Mouse (Mus musculus) stomach, embryonic 16.5 days (tissue): ENCODE measurements at regions not wholly inside any gene's neighbourhood (a gene's known extent, or its start where the extent isn't known, plus 50 kb on each side); places are given as distances from the start of the nearest gene placed in this dataset.
A peak's percentile ranks its signal among the peaks of the same experiment; 100 is the strongest.

Source experiments
- ATAC-seq: fragments of 200-750 bp; cut with Nextera tagmentation; 2 replicates; pipeline ENCODE4 v1.8.0; 2017; ENCODE audit warnings: moderate number of reproducible peaks, moderate TSS enrichment; ENCODE audit not compliant: insufficient read depth, low FRiP score
- H3K27ac ChIP-seq: fragments of 300-500 bp; sonication (generic); 2 replicates; pipeline ENCODE4 v1.5.1; 2014; ENCODE audit warnings: low read length
- H3K27me3 ChIP-seq: fragments of 300-500 bp; sonication (generic); 2 replicates; pipeline ENCODE4 v1.6.1; 2014; ENCODE audit warnings: low read length, control low read depth, mixed read lengths; ENCODE audit not compliant: control insufficient read depth, insufficient read depth
- H3K36me3 ChIP-seq: fragments of 300-500 bp; sonication (generic); 2 replicates; pipeline ENCODE4 v1.6.1; 2014; ENCODE audit warnings: low read length; ENCODE audit not compliant: control insufficient read depth, insufficient read depth
- H3K4me1 ChIP-seq: fragments of 300-500 bp; sonication (generic); 2 replicates; pipeline ENCODE4 v1.6.1; 2014; ENCODE audit warnings: low read length, control low read depth, mixed read lengths; ENCODE audit not compliant: control insufficient read depth, insufficient read depth
- H3K4me2 ChIP-seq: fragments of 300-500 bp; sonication (generic); 2 replicates; pipeline ENCODE4 v1.6.1; 2014; ENCODE audit warnings: low read depth, low read length, mixed read lengths
- H3K4me3 ChIP-seq: fragments of 300-500 bp; sonication (generic); replicated peaks from 2 replicates; pipeline ENCODE4 v1.5.1; 2014; ENCODE audit warnings: mild to moderate bottlenecking, low read length
- H3K9ac ChIP-seq: fragments of 300-500 bp; sonication (generic); 2 replicates; pipeline ENCODE4 v1.6.1; 2014; ENCODE audit warnings: low read length
- H3K9me3 ChIP-seq: fragments of 300-500 bp; sonication (generic); replicated peaks from 2 replicates; pipeline ENCODE4 v1.6.1; 2016; ENCODE audit warnings: low read length, control low read depth; ENCODE audit not compliant: control insufficient read depth
- WGBS: fragments of 180-500 bp; shearing (Covaris S2); extraction: QIAGEN DNeasy Blood & Tissue Kit; methylation state at CpG from one replicate; pipeline ENCODE4 v1.1.7; 2014; 5-methylcytosine and 5-hydroxymethylcytosine counted together

DNA sequence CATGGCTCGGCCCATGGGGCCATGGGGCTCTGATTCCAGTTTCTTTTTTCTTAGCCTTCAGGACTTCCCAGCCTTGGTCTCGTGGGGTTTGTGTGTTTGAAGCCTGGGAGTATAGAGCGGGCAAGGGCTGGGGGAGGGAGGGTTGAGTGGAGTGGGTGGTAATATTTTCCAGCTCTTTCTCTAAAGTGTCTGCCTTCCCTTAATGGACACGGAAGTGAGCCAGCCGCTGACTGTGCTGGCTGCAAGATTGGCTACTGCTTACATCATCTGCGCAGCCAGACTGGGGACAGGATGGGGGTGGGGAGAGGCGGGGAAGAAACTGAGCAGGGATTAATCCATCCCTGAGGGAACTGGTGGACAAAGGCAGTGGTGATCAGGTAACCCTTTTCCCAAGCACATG, 52.3 kb downstream of the Tnp1 start:
- ATAC-seq = peak; percentile 65; the same call in 1 of the 2 replicates
- WGBS = 24% methylated on average over 7 of the region's 7 CpGs
- Histone ChIP-seq H3K9me3 (no peaks in the 10 kb centered on the region), H3K9ac (peak overlapping the region; percentile 31; the same call in 1 of the 2 replicates), H3K36me3 (no peaks in the 10 kb centered on the region), H3K27ac (peak overlapping the region; percentile 18), H3K27me3 (no peaks in the 10 kb centered on the region), H3K4me3 (no peak overlapping the region), H3K4me1 (peaks cover 13% of the 10 kb centered on the region), H3K4me2 (peak overlapping the region; percentile 8; the same call in 1 of the 2 replicates)

GRCm38 (mm10) chr1:72960241-72960653, 55.5 kb downstream of the Tnp1 start:
- WGBS = 26% methylated on average over 4 of the region's 4 CpGs

DNA sequence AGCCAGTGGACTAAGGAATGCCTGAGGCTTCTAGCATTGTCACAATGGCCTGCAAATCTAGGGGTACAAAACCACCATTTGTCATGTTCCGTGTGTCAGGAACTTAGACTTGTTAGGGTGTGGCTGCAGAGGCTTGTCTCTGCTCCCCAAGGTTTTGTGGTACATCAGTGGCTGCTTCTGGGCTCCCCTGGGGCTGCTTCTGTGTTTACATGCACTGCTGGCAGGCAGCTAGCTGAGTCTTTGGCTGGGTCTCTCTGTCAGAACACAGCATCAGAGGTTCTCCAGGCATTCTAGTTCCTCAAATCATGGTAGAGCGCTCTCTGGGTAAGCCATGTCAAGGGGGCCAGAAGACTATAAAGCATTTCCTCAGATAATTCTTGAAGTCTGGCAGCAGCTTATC, 60.3 kb downstream of the Tnp1 start:
- 60% methylated on average over 2 of the region's 2 CpGs for WGBS
- H3K27me3 ChIP-seq = no peaks in the 10 kb centered on the region

More at GRCm38 (mm10) chr1:72960241-72960653, 55.5 kb downstream of the Tnp1 start:
- Histone ChIP-seq H3K4me3 (no peak overlapping the region), H3K4me2 (no peak overlapping the region), H3K9me3 (no peaks in the 10 kb centered on the region), H3K4me1 (peaks cover 13% of the 10 kb centered on the region), H3K27ac (no peak overlapping the region), H3K36me3 (no peaks in the 10 kb centered on the region), H3K27me3 (no peaks in the 10 kb centered on the region), H3K9ac (no peak overlapping the region)
- ATAC-seq = no peak

GRCm38 (mm10) chr1:72952896-72953295, 62.8 kb downstream of the Tnp1 start:
- no peaks in the 10 kb centered on the region for H3K27me3 ChIP-seq
- H3K4me2 ChIP-seq = no peak overlapping the region
- no peak overlapping the region; the same call in 1 of the 2 replicates for H3K9ac ChIP-seq
- peak overlapping the region; percentile 38; the same call in 1 of the 2 replicates for H3K27ac ChIP-seq
- WGBS = 42% methylated on average over 6 of the region's 6 CpGs
- peak; percentile 58; the same call in 1 of the 2 replicates for ATAC-seq
- no peaks in the 10 kb centered on the region for H3K36me3 ChIP-seq
- 0 out of 2 replicates have a peak, but pooled peaks cover 3% of the 10 kb centered on the region for H3K4me1 ChIP-seq
- H3K4me3 ChIP-seq = no peak overlapping the region
- no peaks in the 10 kb centered on the region for H3K9me3 ChIP-seq

More for the DNA sequence above, 60.3 kb downstream of the Tnp1 start:
- H3K27ac ChIP-seq = no peak overlapping the region
- H3K4me3 ChIP-seq = no peak overlapping the region
- no peak overlapping the region for H3K9ac ChIP-seq
- no peaks in the 10 kb centered on the region for H3K36me3 ChIP-seq
- H3K9me3 ChIP-seq = no peaks in the 10 kb centered on the region
- peaks cover 6% of the 10 kb centered on the region; the same call in 1 of the 2 replicates for H3K4me1 ChIP-seq
- H3K4me2 ChIP-seq = no peak overlapping the region
- no peak for ATAC-seq

- no peak overlapping the region for H3K4me2 ChIP-seq
- H3K27ac ChIP-seq = no peak overlapping the region
- no peak overlapping the region for H3K4me3 ChIP-seq
- H3K36me3 ChIP-seq = no peaks in the 10 kb centered on the region
- 56% methylated on average over 7 of the region's 7 CpGs for WGBS
- H3K27me3 ChIP-seq = no peaks in the 10 kb centered on the region
- H3K9ac ChIP-seq = no peak overlapping the region
- peak; percentile 58; the same call in 1 of the 2 replicates for ATAC-seq
- H3K9me3 ChIP-seq = no peaks in the 10 kb centered on the region
- 0 out of 2 replicates have a peak, but pooled peaks cover 3% of the 10 kb centered on the region for H3K4me1 ChIP-seq
Observed at GRCm38 (mm10) chr1:72951802-72952201, 63.9 kb downstream of the Tnp1 start.

DNA sequence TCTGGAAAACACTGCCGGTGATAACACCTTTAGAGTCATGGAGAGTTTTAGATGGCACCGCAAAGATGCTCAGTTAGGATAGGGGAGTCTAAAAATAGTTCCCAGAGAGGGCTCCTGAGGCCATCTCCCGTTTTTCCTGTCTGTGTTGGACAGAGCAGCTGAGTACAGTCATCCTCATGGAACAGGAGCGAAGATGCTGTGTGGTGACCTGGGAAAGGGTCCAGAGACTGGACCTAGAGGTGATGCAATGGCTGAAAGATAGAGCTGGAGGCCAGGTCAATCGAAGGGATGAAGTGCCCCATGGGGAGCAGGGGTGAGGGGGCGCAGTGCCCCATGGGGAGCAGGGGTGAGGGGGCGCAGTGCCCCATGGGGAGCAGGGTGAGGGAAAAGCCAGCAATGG, 64.3 kb downstream of the Tnp1 start:
- no peaks in the 10 kb centered on the region for H3K27me3 ChIP-seq
- 88% methylated on average over 7 of the region's 7 CpGs for WGBS
- H3K9me3 ChIP-seq = no peaks in the 10 kb centered on the region
- H3K9ac ChIP-seq = no peak overlapping the region
- H3K36me3 ChIP-seq = no peaks in the 10 kb centered on the region
- ATAC-seq = peak; percentile 21; the same call in 1 of the 2 replicates
- H3K4me2 ChIP-seq = no peak overlapping the region
- no peak overlapping the region for H3K27ac ChIP-seq
- peaks cover 4% of the 10 kb centered on the region for H3K4me1 ChIP-seq
- no peak overlapping the region for H3K4me3 ChIP-seq

DNA sequence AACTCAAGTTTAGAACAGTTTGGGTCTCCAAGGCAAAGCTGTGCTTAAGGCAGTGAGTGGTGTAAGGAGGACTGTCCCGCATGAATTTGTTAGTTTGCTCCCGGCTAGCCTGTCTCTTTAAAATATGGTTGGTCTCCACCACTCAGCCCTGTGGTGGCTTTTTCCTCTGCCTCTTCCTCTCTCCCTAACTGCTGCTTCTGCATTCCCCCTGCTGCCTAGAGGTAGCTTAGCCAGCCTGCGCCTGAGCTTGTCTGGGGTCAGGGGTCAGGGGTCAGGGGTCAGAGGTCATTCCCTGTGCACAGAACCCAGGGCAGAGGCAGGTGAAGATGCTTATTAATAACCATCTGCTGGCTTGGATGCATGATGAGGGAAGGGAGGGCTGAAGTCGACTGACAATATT, 69.5 kb downstream of the Tnp1 start:
- 14% methylated on average over 4 of the region's 4 CpGs for WGBS
- H3K4me3 ChIP-seq = no peak overlapping the region
- H3K4me2 ChIP-seq = no peak overlapping the region
- H3K36me3 ChIP-seq = no peaks in the 10 kb centered on the region
- no peaks in the 10 kb centered on the region for H3K27me3 ChIP-seq
- no peak overlapping the region for H3K9ac ChIP-seq
- H3K4me1 ChIP-seq = peaks cover 17% of the 10 kb centered on the region
- H3K27ac ChIP-seq = peak overlapping the region; percentile 25; the same call in 1 of the 2 replicates
- 0 out of 2 replicates have a peak, but pooled peaks have one; percentile 22 for ATAC-seq
- H3K9me3 ChIP-seq = no peaks in the 10 kb centered on the region

GRCm38 (mm10) chr1:72945750-72946102, 70.0 kb downstream of the Tnp1 start:
- Histone ChIP-seq H3K36me3 (no peaks in the 10 kb centered on the region), H3K4me3 (no peak overlapping the region), H3K4me1 (peaks cover 17% of the 10 kb centered on the region), H3K27ac (peak overlapping the region; percentile 70), H3K9me3 (no peaks in the 10 kb centered on the region), H3K4me2 (peak overlapping the region; percentile 47), H3K9ac (peak overlapping the region; percentile 54), H3K27me3 (no peaks in the 10 kb centered on the region)
- WGBS = 18% methylated on average over 9 of the region's 9 CpGs
- ATAC-seq = no peak; the same call in 1 of the 2 replicates

DNA sequence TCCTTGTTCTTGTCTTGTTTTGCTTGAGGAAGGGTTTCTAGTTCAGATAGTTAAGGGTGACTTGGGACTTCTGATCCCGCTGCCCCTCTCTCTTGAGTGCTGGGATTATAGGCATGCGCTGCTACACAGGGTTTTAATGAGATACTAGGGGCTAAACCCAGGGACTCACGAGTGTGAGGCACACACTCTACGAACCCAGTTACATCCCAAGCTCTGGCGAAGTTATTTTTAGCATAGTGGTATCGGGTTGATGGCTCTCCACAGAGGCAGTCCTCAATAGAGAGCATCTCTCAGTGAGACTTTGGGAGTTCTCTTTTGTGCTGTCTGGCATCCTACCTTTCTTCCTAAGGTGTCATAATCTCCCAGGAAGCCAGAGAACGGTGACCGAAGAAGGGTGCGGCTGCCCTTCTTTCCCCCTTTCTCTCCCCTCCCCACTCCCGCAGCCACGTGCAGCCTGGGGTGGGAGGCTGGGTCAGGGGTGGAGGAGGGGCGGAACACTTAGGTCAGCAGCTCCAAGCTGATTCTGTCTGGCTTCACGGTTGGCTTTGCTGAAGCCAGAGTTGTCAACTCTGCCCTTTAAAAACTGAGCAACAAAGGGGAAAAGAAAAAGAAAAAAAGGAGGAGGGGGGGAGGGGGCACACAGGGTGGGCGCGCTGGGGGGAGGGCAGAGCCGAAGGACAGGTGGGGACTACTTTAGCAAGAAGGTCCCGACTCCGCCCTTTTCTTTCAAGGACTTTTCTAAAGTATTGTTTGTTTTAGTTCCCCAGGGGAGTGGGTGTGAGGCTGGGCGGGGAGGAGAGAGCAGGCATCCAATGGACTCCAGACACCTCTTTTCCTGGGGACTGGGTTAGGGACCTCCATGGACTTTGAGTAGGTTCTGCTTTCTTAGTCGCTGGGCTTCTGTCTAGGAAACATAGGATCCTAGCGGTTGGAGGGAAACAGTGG, 70.4 kb upstream of the Igfbp5 start:
- H3K9ac ChIP-seq = peak overlapping the region; percentile 54
- peak overlapping the region; percentile 70 for H3K27ac ChIP-seq
- H3K4me1 ChIP-seq = peaks cover 17% of the 10 kb centered on the region
- ATAC-seq = peak; percentile 60
- peak overlapping the region; percentile 47 for H3K4me2 ChIP-seq
- H3K36me3 ChIP-seq = no peaks in the 10 kb centered on the region
- no peaks in the 10 kb centered on the region for H3K27me3 ChIP-seq
- 11% methylated on average over 21 of the region's 21 CpGs for WGBS
- no peak overlapping the region for H3K4me3 ChIP-seq
- no peaks in the 10 kb centered on the region for H3K9me3 ChIP-seq
